Mouse (Mus musculus): ENCODE data around the gene Shroom1.
"Not testable (repeated sequence)": the region's sequence is repeated elsewhere in the genome, so short reads cannot be mapped to it uniquely, and the experiment has no call there.

Gene Shroom1

GRCm38 (mm10) chr11:53456474-53457371, at the start of gene Shroom1, which contains the start of gene Gm10447:
Gene Shroom1 (plus strand): TSS chr11:53457205.
Gene Gm10447 (minus strand): TSS chr11:53457110.
- in situ Hi-C loops (cut with MboI, MseI) = no loop called here

GRCm38 (mm10) chr11:53411738-53412137, 45.3 kb upstream of the Shroom1 start:
- in situ Hi-C loops (cut with MboI, MseI) = loop anchor here in 1 of 2 experiments (5.0 kb wide), 1 partner anchor 124 kb away; no protein-coding TSS in a partner anchor

GRCm38 (mm10) chr11:53413871-53414270, 43.1 kb upstream of the Shroom1 start:
- in situ Hi-C loops (cut with MboI, MseI) = loop anchor here in 1 of 2 experiments (5.0 kb wide), 1 partner anchor 127 kb away; no protein-coding TSS in a partner anchor

- in situ Hi-C loops (cut with MboI, MseI) = no loop called here
Observed at GRCm38 (mm10) chr11:53418048-53418447, 39.0 kb upstream of the Shroom1 start.

GRCm38 (mm10) chr11:53423036-53423435, 34.0 kb upstream of the Shroom1 start, which contains the start of gene Leap2:
Gene Leap2 (minus strand): TSS chr11:53423170.
- in situ Hi-C loops (cut with MboI, MseI) = no loop called here

- in situ Hi-C loops (cut with MboI, MseI) = no loop called here
Observed at GRCm38 (mm10) chr11:53424826-53425225, 32.2 kb upstream of the Shroom1 start.

- in situ Hi-C loops (cut with MboI, MseI) = no loop called here
Observed at GRCm38 (mm10) chr11:53425251-53425650, 31.8 kb upstream of the Shroom1 start.

- in situ Hi-C loops (cut with MboI, MseI) = no loop called here
Observed at GRCm38 (mm10) chr11:53425711-53426255, 31.2 kb upstream of the Shroom1 start.

- in situ Hi-C loops (cut with MboI, MseI) = not testable (repeated sequence)
Observed at GRCm38 (mm10) chr11:53426914-53427313, 30.1 kb upstream of the Shroom1 start.

- in situ Hi-C loops (cut with MboI, MseI) = no loop called here
Observed at GRCm38 (mm10) chr11:53427993-53428715, 28.9 kb upstream of the Shroom1 start.

- in situ Hi-C loops (cut with MboI, MseI) = no loop called here
Observed at GRCm38 (mm10) chr11:53428716-53429057, 28.3 kb upstream of the Shroom1 start.

- in situ Hi-C loops (cut with MboI, MseI) = no loop called here
Observed at GRCm38 (mm10) chr11:53429182-53429581, 27.8 kb upstream of the Shroom1 start.

- in situ Hi-C loops (cut with MboI, MseI) = no loop called here
Observed at GRCm38 (mm10) chr11:53430300-53430669, 26.7 kb upstream of the Shroom1 start.

- in situ Hi-C loops (cut with MboI, MseI) = no loop called here
Observed at GRCm38 (mm10) chr11:53430670-53431346, 26.2 kb upstream of the Shroom1 start, which contains the start of the genes Uqcrq and Gdf9. Gene Uqcrq (minus strand): TSS chr11:53430831. Gene Gdf9 (plus strand): TSS chr11:53431023.

GRCm38 (mm10) chr11:53431347-53432056, 25.5 kb upstream of the Shroom1 start:
- in situ Hi-C loops (cut with MboI, MseI) = no loop called here

GRCm38 (mm10) chr11:53433057-53433456, 23.9 kb upstream of the Shroom1 start:
- in situ Hi-C loops (cut with MboI, MseI) = no loop called here

GRCm38 (mm10) chr11:53435504-53435903, 21.5 kb upstream of the Shroom1 start:
- in situ Hi-C loops (cut with MboI, MseI) = no loop called here

GRCm38 (mm10) chr11:53436338-53436737, 20.7 kb upstream of the Shroom1 start:
- in situ Hi-C loops (cut with MboI, MseI) = no loop called here

- in situ Hi-C loops (cut with MboI, MseI) = no loop called here
Observed at GRCm38 (mm10) chr11:53441921-53442320, 15.1 kb upstream of the Shroom1 start.

GRCm38 (mm10) chr11:53443861-53444260, 13.1 kb upstream of the Shroom1 start:
- in situ Hi-C loops (cut with MboI, MseI) = no loop called here

GRCm38 (mm10) chr11:53445562-53445961, 11.4 kb upstream of the Shroom1 start:
- in situ Hi-C loops (cut with MboI, MseI) = no loop called here

Measured in T-helper 17 cell (primary cell).